Mouse (Mus musculus): ENCODE measurements at regions not wholly inside any gene's neighbourhood (a gene's known extent, or its start where the extent isn't known, plus 50 kb on each side); places are given as distances from the start of the nearest gene placed in this dataset.

GRCm38 (mm10) chr13:37674676-37675350 is 103.4 kb upstream of the Rreb1 start:
- TF ChIP-seq CTCF (IDR thresholded peaks at IDR 0.05; ENCODE audit: control insufficient read depth, insufficient read depth, insufficient replicate concordance, low read depth, low read length) (no peak), POLR2A (IDR thresholded peaks at IDR 0.05; ENCODE audit: control insufficient read depth, low read depth, low read length) (no peak)
- H3K27me3 ChIP-seq (ENCODE audit: control insufficient read depth, insufficient read depth, low read length) = no peaks in the 10 kb centered on the region
- no peaks in the 10 kb centered on the region for H3K36me3 ChIP-seq (ENCODE audit: control insufficient read depth, insufficient read depth, low read length)
- H3K27ac ChIP-seq (ENCODE audit: control insufficient read depth, insufficient read depth, low read depth, low read length) = no peak overlapping the region
- H3K4me1 ChIP-seq (ENCODE audit: control insufficient read depth, insufficient read depth, low read length) = no peaks in the 10 kb centered on the region
- H3K4me3 ChIP-seq (ENCODE audit: control insufficient read depth, low read depth, low read length) = no peak overlapping the region

GRCm38 (mm10) chr13:37675718-37676117 is 102.5 kb upstream of the Rreb1 start:
- no peak for TF ChIP-seq POLR2A (IDR thresholded peaks at IDR 0.05; ENCODE audit: control insufficient read depth, low read depth, low read length)
- Histone ChIP-seq H3K36me3 (ENCODE audit: control insufficient read depth, insufficient read depth, low read length) (no peaks in the 10 kb centered on the region), H3K27ac (ENCODE audit: control insufficient read depth, insufficient read depth, low read depth, low read length) (no peak overlapping the region), H3K4me1 (ENCODE audit: control insufficient read depth, insufficient read depth, low read length) (peaks cover under 1% of the 10 kb centered on the region; the same call in 1 of the 2 replicates), H3K4me3 (ENCODE audit: control insufficient read depth, low read depth, low read length) (no peak overlapping the region), H3K27me3 (ENCODE audit: control insufficient read depth, insufficient read depth, low read length) (no peaks in the 10 kb centered on the region)

GRCm38 (mm10) chr13:37676912-37677311 is 101.3 kb upstream of the Rreb1 start:
- H3K27me3 ChIP-seq (ENCODE audit: control insufficient read depth, insufficient read depth, low read length) = no peaks in the 10 kb centered on the region
- H3K4me1 ChIP-seq (ENCODE audit: control insufficient read depth, insufficient read depth, low read length) = peaks cover 2% of the 10 kb centered on the region; the same call in 1 of the 2 replicates
- TF ChIP-seq POLR2A (IDR thresholded peaks at IDR 0.05; ENCODE audit: control insufficient read depth, low read depth, low read length) (no peak), CTCF (IDR thresholded peaks at IDR 0.05; ENCODE audit: control insufficient read depth, insufficient read depth, insufficient replicate concordance, low read depth, low read length) (no peak)
- no peaks in the 10 kb centered on the region for H3K36me3 ChIP-seq (ENCODE audit: control insufficient read depth, insufficient read depth, low read length)
- H3K4me3 ChIP-seq (ENCODE audit: control insufficient read depth, low read depth, low read length) = no peak overlapping the region
- no peak overlapping the region for H3K27ac ChIP-seq (ENCODE audit: control insufficient read depth, insufficient read depth, low read depth, low read length)

GRCm38 (mm10) chr13:37678251-37678650 is 99.9 kb upstream of the Rreb1 start:
- Histone ChIP-seq H3K4me3 (ENCODE audit: control insufficient read depth, low read depth, low read length) (no peak overlapping the region), H3K27me3 (ENCODE audit: control insufficient read depth, insufficient read depth, low read length) (no peaks in the 10 kb centered on the region), H3K4me1 (ENCODE audit: control insufficient read depth, insufficient read depth, low read length) (peaks cover 2% of the 10 kb centered on the region; the same call in 1 of the 2 replicates), H3K27ac (ENCODE audit: control insufficient read depth, insufficient read depth, low read depth, low read length) (no peak overlapping the region), H3K36me3 (ENCODE audit: control insufficient read depth, insufficient read depth, low read length) (no peaks in the 10 kb centered on the region)
- TF ChIP-seq POLR2A (IDR thresholded peaks at IDR 0.05; ENCODE audit: control insufficient read depth, low read depth, low read length) (no peak), CTCF (IDR thresholded peaks at IDR 0.05; ENCODE audit: control insufficient read depth, insufficient read depth, insufficient replicate concordance, low read depth, low read length) (no peak)

GRCm38 (mm10) chr13:37678772-37679171 is 99.4 kb upstream of the Rreb1 start:
- TF ChIP-seq CTCF (IDR thresholded peaks at IDR 0.05; ENCODE audit: control insufficient read depth, insufficient read depth, insufficient replicate concordance, low read depth, low read length) (no peak), POLR2A (IDR thresholded peaks at IDR 0.05; ENCODE audit: control insufficient read depth, low read depth, low read length) (no peak)
- Histone ChIP-seq H3K4me3 (ENCODE audit: control insufficient read depth, low read depth, low read length) (no peak overlapping the region), H3K4me1 (ENCODE audit: control insufficient read depth, insufficient read depth, low read length) (peaks cover 2% of the 10 kb centered on the region; the same call in 1 of the 2 replicates), H3K27ac (ENCODE audit: control insufficient read depth, insufficient read depth, low read depth, low read length) (no peak overlapping the region), H3K36me3 (ENCODE audit: control insufficient read depth, insufficient read depth, low read length) (no peaks in the 10 kb centered on the region), H3K27me3 (ENCODE audit: control insufficient read depth, insufficient read depth, low read length) (no peaks in the 10 kb centered on the region)

- no peaks in the 10 kb centered on the region for H3K27me3 ChIP-seq (ENCODE audit: control insufficient read depth, insufficient read depth, low read length)
- peaks cover 2% of the 10 kb centered on the region; the same call in 1 of the 2 replicates for H3K4me1 ChIP-seq (ENCODE audit: control insufficient read depth, insufficient read depth, low read length)
- H3K4me3 ChIP-seq (ENCODE audit: control insufficient read depth, low read depth, low read length) = no peak overlapping the region
- H3K27ac ChIP-seq (ENCODE audit: control insufficient read depth, insufficient read depth, low read depth, low read length) = no peak overlapping the region
- TF ChIP-seq CTCF (IDR thresholded peaks at IDR 0.05; ENCODE audit: control insufficient read depth, insufficient read depth, insufficient replicate concordance, low read depth, low read length) = no peak
- no peak for TF ChIP-seq POLR2A (IDR thresholded peaks at IDR 0.05; ENCODE audit: control insufficient read depth, low read depth, low read length)
- H3K36me3 ChIP-seq (ENCODE audit: control insufficient read depth, insufficient read depth, low read length) = no peaks in the 10 kb centered on the region
Observed at GRCm38 (mm10) chr13:37680837-37681619, 97.2 kb upstream of the Rreb1 start.

- H3K4me1 ChIP-seq (ENCODE audit: control insufficient read depth, insufficient read depth, low read length) = peaks cover 2% of the 10 kb centered on the region; the same call in 1 of the 2 replicates
- no peaks in the 10 kb centered on the region for H3K36me3 ChIP-seq (ENCODE audit: control insufficient read depth, insufficient read depth, low read length)
- H3K4me3 ChIP-seq (ENCODE audit: control insufficient read depth, low read depth, low read length) = no peak overlapping the region
- TF ChIP-seq CTCF (IDR thresholded peaks at IDR 0.05; ENCODE audit: control insufficient read depth, insufficient read depth, insufficient replicate concordance, low read depth, low read length) (no peak), POLR2A (IDR thresholded peaks at IDR 0.05; ENCODE audit: control insufficient read depth, low read depth, low read length) (no peak)
- no peaks in the 10 kb centered on the region for H3K27me3 ChIP-seq (ENCODE audit: control insufficient read depth, insufficient read depth, low read length)
- no peak overlapping the region for H3K27ac ChIP-seq (ENCODE audit: control insufficient read depth, insufficient read depth, low read depth, low read length)
Observed at GRCm38 (mm10) chr13:37683045-37683679, 95.0 kb upstream of the Rreb1 start.

All from testis, adult 2 months (tissue).